In genomic region chr17:7656503-7656902, GRCm38 (mm10) we compare ENCODE assay signal across 12 mouse cellular contexts.
DNase-seq lines count a peak whose midpoint lies in the region; ATAC-seq and TF ChIP-seq lines count a peak whose summit lies in the region.
"Had no signal": no experiment of that assay in that cellular context is flagged by ENCODE, and none has a peak within 500 bp of the region (broad histone marks: within the 10 kb centered on the region; RNA-seq: fewer than 3 reads in every experiment).

No protein-coding gene starts in this region.

- no peaks in the 10 kb centered on the region for H3K27me3 ChIP-seq in kidney, postnatal 0 days (ENCODE audit: insufficient read depth, low read length)
- no peaks in the 10 kb centered on the region for H3K27me3 ChIP-seq in kidney, embryonic 14.5 days (ENCODE audit: control insufficient read depth, insufficient read depth, low read length)
- no peaks in the 10 kb centered on the region for H3K27me3 ChIP-seq in midbrain, embryonic 13.5 days
- H3K27me3 ChIP-seq: hindbrain, embryonic 13.5 days; stomach, embryonic 15.5 days had no signal

- H3K4me3 ChIP-seq in kidney, postnatal 0 days (replicated peaks; ENCODE audit: low read depth, low read length): no peak overlapping the region
- no peak overlapping the region for H3K4me3 ChIP-seq in kidney, embryonic 14.5 days (ENCODE audit: low read length)
- H3K4me3 ChIP-seq in ES-E14 (ENCODE audit: insufficient read depth in 1 of 2, low read depth in 1 of 2, low read length in 2 of 2, poor library complexity in 1 of 2, severe bottlenecking in 1 of 2): no peak overlapping the region
- H3K4me3 ChIP-seq in midbrain, embryonic 13.5 days (replicated peaks): no peak overlapping the region
- H3K4me3 ChIP-seq: hindbrain, embryonic 13.5 days; limb, embryonic 10.5 days; stomach, embryonic 15.5 days had no signal

- H3K9me3 ChIP-seq in kidney, postnatal 0 days (replicated peaks; ENCODE audit: low read length): no peaks in the 10 kb centered on the region
- H3K9me3 ChIP-seq in kidney, embryonic 14.5 days (ENCODE audit: control insufficient read depth, low read length): no peaks in the 10 kb centered on the region
- H3K9me3 ChIP-seq in ES-E14 (ENCODE audit: control insufficient read depth, insufficient read depth, low read depth, low read length): no peaks in the 10 kb centered on the region
- H3K9me3 ChIP-seq in midbrain, embryonic 13.5 days: no peaks in the 10 kb centered on the region
- H3K9me3 ChIP-seq: hindbrain, embryonic 13.5 days; limb, embryonic 10.5 days; stomach, embryonic 15.5 days had no signal

- H3K27ac ChIP-seq in kidney, postnatal 0 days: no peak overlapping the region
- no peak overlapping the region for H3K27ac ChIP-seq in kidney, embryonic 14.5 days (ENCODE audit: low read depth, low read length)
- no peak overlapping the region for H3K27ac ChIP-seq in ES-E14 (ENCODE audit: insufficient read depth, low read depth, low read length, poor library complexity, severe bottlenecking)
- H3K27ac ChIP-seq in midbrain, embryonic 13.5 days: no peak overlapping the region
- H3K27ac ChIP-seq: hindbrain, embryonic 13.5 days; limb, embryonic 10.5 days; stomach, embryonic 15.5 days had no signal

- in situ Hi-C loops in ES-E14 (cut with MboI; ENCODE audit: low sequenced_read_pairs in 2 of 2, unreplicated experiment in 2 of 2): no loop called here

- peak; percentile 30 for DNase-seq in kidney, postnatal 0 days (ENCODE audit: low spot score)
- DNase-seq in A20 (ENCODE audit: low read depth, low spot score) (peak; percentile 41), ES-E14 (ENCODE audit: low read depth, low spot score) (peak; percentile 27)
- DNase-seq in forelimb bud, embryonic 11.5 days (ENCODE audit: low read depth, low spot score): peak; percentile 6
- no peak for DNase-seq in ovary, postnatal 14 days (ENCODE audit: low spot score)
- DNase-seq: heart, adult 11 months had no signal

- no peak overlapping the region for H3K9ac ChIP-seq in kidney, postnatal 0 days (ENCODE audit: low read depth, low read length)
- H3K9ac ChIP-seq in kidney, embryonic 14.5 days (ENCODE audit: low read depth, low read length): no peak overlapping the region
- no peak overlapping the region for H3K9ac ChIP-seq in ES-E14 (ENCODE audit: insufficient read depth, low read depth, low read length, poor library complexity, severe bottlenecking)
- no peak overlapping the region for H3K9ac ChIP-seq in midbrain, embryonic 13.5 days (replicated peaks)
- H3K9ac ChIP-seq: hindbrain, embryonic 13.5 days; stomach, embryonic 15.5 days had no signal

- no peaks in the 10 kb centered on the region for H3K36me3 ChIP-seq in kidney, postnatal 0 days (ENCODE audit: insufficient read depth, low read length)
- H3K36me3 ChIP-seq in kidney, embryonic 14.5 days (ENCODE audit: control insufficient read depth, insufficient read depth, low read length): no peaks in the 10 kb centered on the region
- H3K36me3 ChIP-seq in ES-E14 (ENCODE audit: control insufficient read depth, insufficient read depth, low read length, poor library complexity, severe bottlenecking): no peaks in the 10 kb centered on the region
- H3K36me3 ChIP-seq in midbrain, embryonic 13.5 days: no peaks in the 10 kb centered on the region
- H3K36me3 ChIP-seq: hindbrain, embryonic 13.5 days; limb, embryonic 10.5 days; stomach, embryonic 15.5 days had no signal

- no peak overlapping the region for H3K4me2 ChIP-seq in kidney, postnatal 0 days (ENCODE audit: low read length)
- no peak overlapping the region for H3K4me2 ChIP-seq in kidney, embryonic 14.5 days (replicated peaks; ENCODE audit: low read depth, low read length)
- no peak overlapping the region for H3K4me2 ChIP-seq in midbrain, embryonic 13.5 days (replicated peaks)
- H3K4me2 ChIP-seq: hindbrain, embryonic 13.5 days; stomach, embryonic 15.5 days had no signal

- peak; percentile 52; the same call in 1 of the 2 replicates for TF ChIP-seq CTCF in kidney, postnatal 0 days (IDR thresholded peaks at IDR 0.05; ENCODE audit: low read depth)

- 78% methylated on average over 1 of the region's 1 CpGs for WGBS in kidney, postnatal 0 days
- WGBS in kidney, embryonic 14.5 days: 60% methylated on average over 1 of the region's 1 CpGs
- WGBS in midbrain, embryonic 13.5 days: 61% methylated on average over 1 of the region's 1 CpGs

- no peak for ATAC-seq in kidney, postnatal 0 days (replicated peaks; ENCODE audit: low FRiP score, low read depth)
- no peak for ATAC-seq in kidney, embryonic 14.5 days (ENCODE audit: low FRiP score, low TSS enrichment)
- ATAC-seq in midbrain, embryonic 13.5 days: no peak
- ATAC-seq: forebrain, embryonic 14.5 days had no signal

- H3K4me1 ChIP-seq in kidney, postnatal 0 days (replicated peaks; ENCODE audit: insufficient read depth, low read length): no peaks in the 10 kb centered on the region
- H3K4me1 ChIP-seq in kidney, embryonic 14.5 days (ENCODE audit: control insufficient read depth, insufficient read depth, low read length): no peaks in the 10 kb centered on the region
- no peaks in the 10 kb centered on the region for H3K4me1 ChIP-seq in ES-E14 (ENCODE audit: control insufficient read depth in 2 of 2, insufficient read depth in 2 of 2, low read length in 2 of 2, poor library complexity in 1 of 2)
- peaks cover 5% of the 10 kb centered on the region; the same call in 1 of the 2 replicates for H3K4me1 ChIP-seq in midbrain, embryonic 13.5 days (replicated peaks)
- H3K4me1 ChIP-seq: limb, embryonic 10.5 days; stomach, embryonic 15.5 days had no signal

TF ChIP-seq in ES-E14, 5 proteins besides CTCF, POLR2A, EP300 and RAD21:
- TF ChIP-seq HCFC1 (IDR thresholded peaks at IDR 0.05; ENCODE audit: borderline replicate concordance, insufficient read depth, low read length): no peak
- TF ChIP-seq CHD2 (IDR thresholded peaks at IDR 0.05; ENCODE audit: low read depth, low read length): no peak
- no peak for TF ChIP-seq MAFK (IDR thresholded peaks at IDR 0.05; ENCODE audit: insufficient read depth, low read depth, low read length)
- TF ChIP-seq ZC3H11A (IDR thresholded peaks at IDR 0.05; ENCODE audit: borderline replicate concordance, low read depth, low read length): no peak
- no peak for TF ChIP-seq ZNF384 (IDR thresholded peaks at IDR 0.05; ENCODE audit: low read depth, low read length)
